7 mouse cellular contexts compared by ENCODE assay signal in the genomic region with DNA sequence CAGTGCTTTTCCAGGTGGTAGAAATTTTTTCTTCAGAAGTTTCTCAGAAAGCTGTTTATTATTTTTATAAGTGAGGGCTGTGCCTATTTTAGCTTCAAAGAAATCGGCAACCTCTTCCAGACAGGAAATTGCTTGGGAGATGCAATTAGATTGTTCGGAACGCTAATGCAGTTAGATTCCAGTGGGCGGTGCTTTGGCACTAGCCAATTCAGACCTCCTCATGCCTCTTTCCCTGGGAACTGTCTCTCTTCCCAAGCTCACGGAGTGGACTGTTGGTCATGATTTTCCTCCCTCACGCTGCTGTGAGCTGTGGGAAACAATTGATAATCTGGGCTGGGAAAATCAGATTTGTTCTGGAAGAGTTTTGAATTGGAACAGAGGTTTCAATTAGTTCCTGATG. TPM values are rescaled to one million over a fixed set of nuclear protein-coding genes. Genes with fewer than 3 reads are reported as not detected.
DNase-seq lines count a peak whose midpoint lies in the region; ATAC-seq and TF ChIP-seq lines count a peak whose summit lies in the region.

No protein-coding gene starts in this region.

- H3K4me1 ChIP-seq in heart, embryonic 15.5 days (replicated peaks), result no peaks in the 10 kb centered on the region
- H3K4me1 ChIP-seq in limb, embryonic 14.5 days (ENCODE audit: control insufficient read depth, insufficient read depth, low read length), result peaks cover 14% of the 10 kb centered on the region
- no peaks in the 10 kb centered on the region for H3K4me1 ChIP-seq in liver, postnatal 0 days (ENCODE audit: insufficient read depth)

- H3K27ac ChIP-seq in heart, embryonic 15.5 days, result peak overlapping the region; percentile 15; the same call in 1 of the 2 replicates
- H3K27ac ChIP-seq in limb, embryonic 14.5 days (replicated peaks; ENCODE audit: low read depth, low read length), result peak overlapping the region; percentile 76
- H3K27ac ChIP-seq in liver, postnatal 0 days (ENCODE audit: low read depth), result no peak overlapping the region

- no peak overlapping the region for H3K9ac ChIP-seq in heart, embryonic 15.5 days
- H3K9ac ChIP-seq in limb, embryonic 14.5 days (ENCODE audit: low read depth, low read length, severe bottlenecking), result no peak overlapping the region
- H3K9ac ChIP-seq in liver, postnatal 0 days (replicated peaks), result no peak overlapping the region

- peak; percentile 61 for DNase-seq in Muller cell, postnatal 12 days (ENCODE audit: inconsistent ontology term)
- DNase-seq in brain, embryonic 14.5 days (ENCODE audit: low read depth), result peak; percentile 63
- peak; percentile 79 for DNase-seq in limb, embryonic 14.5 days (ENCODE audit: low spot score)
- no peak for DNase-seq in liver, postnatal 0 days
- DNase-seq in spleen, adult 12 weeks (ENCODE audit: low spot score), result no peak

- TF ChIP-seq CTCF in brain, embryonic 14.5 days (IDR thresholded peaks at IDR 0.05; ENCODE audit: borderline replicate concordance, extremely low read depth, insufficient read depth, insufficient read length), result no peak
- no peak for TF ChIP-seq CTCF in liver, postnatal 0 days (IDR thresholded peaks at IDR 0.05; ENCODE audit: low read depth)

- no peak for TF ChIP-seq EP300 in liver, postnatal 0 days (IDR thresholded peaks at IDR 0.05; ENCODE audit: low read depth)

- H3K4me2 ChIP-seq in heart, embryonic 15.5 days, result peak overlapping the region; percentile 41
- peak overlapping the region; percentile 38 for H3K4me2 ChIP-seq in limb, embryonic 14.5 days (replicated peaks; ENCODE audit: low read depth, low read length, severe bottlenecking)
- no peak overlapping the region for H3K4me2 ChIP-seq in liver, postnatal 0 days (ENCODE audit: low read depth, low read length)

- H3K9me3 ChIP-seq in heart, embryonic 15.5 days (replicated peaks), result no peaks in the 10 kb centered on the region
- no peaks in the 10 kb centered on the region for H3K9me3 ChIP-seq in limb, embryonic 14.5 days (ENCODE audit: control insufficient read depth, low read length)
- H3K9me3 ChIP-seq in liver, postnatal 0 days (ENCODE audit: low read length), result no peaks in the 10 kb centered on the region

- WGBS in heart, embryonic 15.5 days, result 21% methylated on average over 6 of the region's 6 CpGs
- WGBS in limb, embryonic 14.5 days, result 9% methylated on average over 6 of the region's 6 CpGs
- WGBS in liver, postnatal 0 days (ENCODE audit: insufficient replicate concordance), result 51% methylated on average over 6 of the region's 6 CpGs

- TF ChIP-seq POLR2A in brain, embryonic 14.5 days (IDR thresholded peaks at IDR 0.05; ENCODE audit: borderline replicate concordance, extremely low read depth, insufficient read depth, insufficient read length, poor library complexity, severe bottlenecking), result no peak
- TF ChIP-seq POLR2A in limb, embryonic 14.5 days (IDR thresholded peaks at IDR 0.05; ENCODE audit: borderline replicate concordance, extremely low read depth, insufficient read depth, insufficient read length), result no peak

- ATAC-seq in heart, embryonic 15.5 days (replicated peaks; ENCODE audit: insufficient number of reproducible peaks, insufficient read depth, low FRiP score, low read depth), result no peak
- peak; percentile 59 for ATAC-seq in limb, embryonic 14.5 days (ENCODE audit: low FRiP score, low read depth)
- ATAC-seq in megakaryocyte-erythroid progenitor cell, adult 5-6 weeks (replicated peaks; ENCODE audit: low FRiP score, low TSS enrichment, poor library complexity, severe bottlenecking), result no peak
- no peak for ATAC-seq in liver, postnatal 0 days

- H3K27me3 ChIP-seq in heart, embryonic 15.5 days, result no peaks in the 10 kb centered on the region
- no peaks in the 10 kb centered on the region for H3K27me3 ChIP-seq in limb, embryonic 14.5 days (ENCODE audit: control insufficient read depth, insufficient read depth, low read length)
- H3K27me3 ChIP-seq in liver, postnatal 0 days (ENCODE audit: insufficient read depth, low read length), result no peaks in the 10 kb centered on the region

- no peaks in the 10 kb centered on the region for H3K36me3 ChIP-seq in heart, embryonic 15.5 days
- H3K36me3 ChIP-seq in limb, embryonic 14.5 days (ENCODE audit: control insufficient read depth, insufficient read depth, low read length), result no peaks in the 10 kb centered on the region
- no peaks in the 10 kb centered on the region for H3K36me3 ChIP-seq in liver, postnatal 0 days (replicated peaks; ENCODE audit: insufficient read depth, low read length)

- peak overlapping the region; percentile 11 for H3K4me3 ChIP-seq in heart, embryonic 15.5 days
- no peak overlapping the region for H3K4me3 ChIP-seq in limb, embryonic 14.5 days (replicated peaks; ENCODE audit: low read length)
- no peak overlapping the region for H3K4me3 ChIP-seq in liver, postnatal 0 days (ENCODE audit: low read depth, low read length)

RNA-seq across cellular contexts. Expression of a gene that starts 15.1 kb away (rescaled TPM):
- 23.7 and 26.5 TPM in 2 replicates for polyA plus RNA-seq in brain, embryonic 14.5 days (2012; rRNA removed)
- 28.4 and 30.6 TPM in 2 replicates for polyA plus RNA-seq in heart, embryonic 15.5 days (2015; fragmentation: Nextera tagmentation; extraction: Ambion mirVana)
- polyA plus RNA-seq in limb, embryonic 14.5 days (2012; rRNA removed), result 44.8 and 56.3 TPM in 2 replicates
- 41.3 and 47.2 TPM in 2 replicates for polyA plus RNA-seq in limb, embryonic 14.5 days (2014; fragmentation: Nextera tagmentation; extraction: Ambion mirVana)
- 16.9 and 22.1 TPM in 2 replicates for total RNA-seq in megakaryocyte-erythroid progenitor cell, adult 5-6 weeks (2014; fragmentation: Nextera tagmentation)
- 4.1 and 7.9 TPM in 2 replicates for total RNA-seq in megakaryocyte-erythroid progenitor cell, adult 5-6 weeks (2017)
- 3.8 and 3.9 TPM in 2 replicates for polyA plus RNA-seq in liver, postnatal 0 days (2015; fragmentation: Nextera tagmentation; extraction: Ambion mirVana)

Comparison
In these comparisons a context has a peak if more than half of its experiments do, and no peak if none do; other contexts are left out.
1. DNase-seq: peak in Muller cell, postnatal 12 days (single experiment), brain, embryonic 14.5 days (single experiment) and limb, embryonic 14.5 days (single experiment); none in liver, postnatal 0 days (single experiment) and spleen, adult 12 weeks (single experiment).